Mouse (Mus musculus) liver, postnatal 0 days (tissue): ENCODE results near the gene Tmem41b.

Experiments
- CTCF ChIP-seq: sonication (generic); IDR thresholded peaks from 2 replicates; pipeline ENCODE4 v1.5.1; 2016; ENCODE audit warnings: antibody characterized with exemption, low read depth
- EP300 ChIP-seq: IDR thresholded peaks from 2 replicates; pipeline ENCODE4 v1.6.1; 2016; ENCODE audit warnings: antibody characterized with exemption, low read depth, mild to moderate bottlenecking

GRCm38 (mm10) chr7:109929628-109930027, 57.1 kb downstream of the Tmem41b start:
- no peak for TF ChIP-seq EP300
- peak; percentile 44 for TF ChIP-seq CTCF
